Mouse (Mus musculus): ENCODE results near the gene Rrm2. TPM values are rescaled to one million over a fixed set of nuclear protein-coding genes. Genes with fewer than 3 reads are reported as not detected.

The Rrm2 gene
- 444 and 469 TPM in 2 replicates for polyA plus RNA-seq (2015; fragmentation: Nextera tagmentation; extraction: Ambion mirVana)

- under 1% methylated on average over 83 of the region's 83 CpGs for WGBS (ENCODE audit: insufficient replicate concordance)
- peak; percentile 83 for ATAC-seq (ENCODE audit: insufficient read depth)
- Histone ChIP-seq H3K36me3 (replicated peaks) (peaks cover 44% of the 10 kb centered on the region), H3K27me3 (no peaks in the 10 kb centered on the region), H3K4me3 (replicated peaks) (peak within 1 kb of the TSS; percentile 89), H3K27ac (replicated peaks) (peak within 1 kb of the TSS; percentile 89), H3K9ac (peak within 1 kb of the TSS; percentile 89), H3K4me1 (replicated peaks) (peaks cover 86% of the 10 kb centered on the region), H3K4me2 (peak within 1 kb of the TSS; percentile 76), H3K9me3 (replicated peaks) (no peaks in the 10 kb centered on the region)
Observed at GRCm38 (mm10) chr12:24707954-24708823, at the start of gene Rrm2. Gene Rrm2 (plus strand): TSS chr12:24708241.

- no peak overlapping the region for H3K27ac ChIP-seq (replicated peaks)
- H3K4me2 ChIP-seq = 0 out of 2 replicates have a peak overlapping the region, but pooled peaks have one; percentile 1
- 57% methylated on average over 4 of the region's 4 CpGs for WGBS (ENCODE audit: insufficient replicate concordance)
- no peak for ATAC-seq (ENCODE audit: insufficient read depth)
- no peak overlapping the region for H3K4me3 ChIP-seq (replicated peaks)
- H3K27me3 ChIP-seq = no peaks in the 10 kb centered on the region
- H3K9ac ChIP-seq = no peak overlapping the region
- H3K9me3 ChIP-seq (replicated peaks) = no peaks in the 10 kb centered on the region
- peaks cover 67% of the 10 kb centered on the region for H3K4me1 ChIP-seq (replicated peaks)
- H3K36me3 ChIP-seq (replicated peaks) = peaks cover 95% of the 10 kb centered on the region
Observed at GRCm38 (mm10) chr12:24658998-24659397, 49.0 kb upstream of the Rrm2 start.

GRCm38 (mm10) chr12:24659923-24660322, 48.1 kb upstream of the Rrm2 start:
- no peaks in the 10 kb centered on the region for H3K9me3 ChIP-seq (replicated peaks)
- H3K4me1 ChIP-seq (replicated peaks) = peaks cover 58% of the 10 kb centered on the region
- H3K4me3 ChIP-seq (replicated peaks) = no peak overlapping the region
- peaks cover 92% of the 10 kb centered on the region for H3K36me3 ChIP-seq (replicated peaks)
- H3K27ac ChIP-seq (replicated peaks) = no peak overlapping the region
- ATAC-seq (ENCODE audit: insufficient read depth) = no peak
- H3K4me2 ChIP-seq = no peak overlapping the region
- 89% methylated on average over 9 of the region's 9 CpGs for WGBS (ENCODE audit: insufficient replicate concordance)
- H3K27me3 ChIP-seq = no peaks in the 10 kb centered on the region
- no peak overlapping the region for H3K9ac ChIP-seq

GRCm38 (mm10) chr12:24661100-24661499, 46.9 kb upstream of the Rrm2 start:
- Histone ChIP-seq H3K4me3 (replicated peaks) (no peak overlapping the region), H3K36me3 (replicated peaks) (peaks cover 80% of the 10 kb centered on the region), H3K4me2 (no peak overlapping the region), H3K4me1 (replicated peaks) (peaks cover 46% of the 10 kb centered on the region), H3K27ac (replicated peaks) (no peak overlapping the region), H3K9ac (no peak overlapping the region), H3K9me3 (replicated peaks) (no peaks in the 10 kb centered on the region), H3K27me3 (no peaks in the 10 kb centered on the region)
- peak; percentile 48; the same call in 1 of the 2 replicates for ATAC-seq (ENCODE audit: insufficient read depth)
- WGBS (ENCODE audit: insufficient replicate concordance) = 58% methylated on average over 4 of the region's 4 CpGs

GRCm38 (mm10) chr12:24662131-24662530, 45.9 kb upstream of the Rrm2 start:
- H3K4me2 ChIP-seq = no peak overlapping the region
- no peak overlapping the region for H3K27ac ChIP-seq (replicated peaks)
- WGBS (ENCODE audit: insufficient replicate concordance) = 82% methylated on average over 5 of the region's 5 CpGs
- peaks cover 70% of the 10 kb centered on the region for H3K36me3 ChIP-seq (replicated peaks)
- no peaks in the 10 kb centered on the region for H3K27me3 ChIP-seq
- H3K4me1 ChIP-seq (replicated peaks) = peaks cover 36% of the 10 kb centered on the region
- no peak overlapping the region for H3K4me3 ChIP-seq (replicated peaks)
- H3K9ac ChIP-seq = no peak overlapping the region
- H3K9me3 ChIP-seq (replicated peaks) = no peaks in the 10 kb centered on the region
- ATAC-seq (ENCODE audit: insufficient read depth) = no peak

- Histone ChIP-seq H3K9me3 (replicated peaks) (no peaks in the 10 kb centered on the region), H3K4me3 (replicated peaks) (peak overlapping the region; percentile 52), H3K4me1 (replicated peaks) (peaks cover 25% of the 10 kb centered on the region), H3K9ac (no peak overlapping the region), H3K27me3 (peaks cover 61% of the 10 kb centered on the region), H3K27ac (replicated peaks) (no peak overlapping the region), H3K4me2 (peak overlapping the region; percentile 63), H3K36me3 (replicated peaks) (no peaks in the 10 kb centered on the region)
- 21% methylated on average over 9 of the region's 9 CpGs for WGBS (ENCODE audit: insufficient replicate concordance)
- no peak for ATAC-seq (ENCODE audit: insufficient read depth)
Observed at GRCm38 (mm10) chr12:24680096-24680491, 27.9 kb upstream of the Rrm2 start.

- no peaks in the 10 kb centered on the region for H3K36me3 ChIP-seq (replicated peaks)
- ATAC-seq (ENCODE audit: insufficient read depth) = peak; percentile 24; the same call in 1 of the 2 replicates
- WGBS (ENCODE audit: insufficient replicate concordance) = 3% methylated on average over 60 of the region's 61 CpGs
- H3K4me2 ChIP-seq = peak overlapping the region; percentile 63
- H3K9me3 ChIP-seq (replicated peaks) = no peaks in the 10 kb centered on the region
- peaks cover 28% of the 10 kb centered on the region for H3K4me1 ChIP-seq (replicated peaks)
- peaks cover 61% of the 10 kb centered on the region for H3K27me3 ChIP-seq
- peak overlapping the region; percentile 52 for H3K4me3 ChIP-seq (replicated peaks)
- H3K9ac ChIP-seq = peak overlapping the region; percentile 37; the same call in 1 of the 2 replicates
- H3K27ac ChIP-seq (replicated peaks) = no peak overlapping the region
Observed at GRCm38 (mm10) chr12:24680492-24681285, 27.4 kb upstream of the Rrm2 start.

- H3K4me3 ChIP-seq (replicated peaks) = peak within 1 kb of the TSS; percentile 52
- H3K9ac ChIP-seq = peak within 1 kb of the TSS; percentile 37; the same call in 1 of the 2 replicates
- 2% methylated on average over 20 of the region's 20 CpGs for WGBS (ENCODE audit: insufficient replicate concordance)
- H3K27me3 ChIP-seq = peaks cover 67% of the 10 kb centered on the region
- H3K4me2 ChIP-seq = peak within 1 kb of the TSS; percentile 63
- no peak within 1 kb of the TSS for H3K27ac ChIP-seq (replicated peaks)
- H3K4me1 ChIP-seq (replicated peaks) = peaks cover 31% of the 10 kb centered on the region
- ATAC-seq (ENCODE audit: insufficient read depth) = no peak
- H3K9me3 ChIP-seq (replicated peaks) = no peaks in the 10 kb centered on the region
- H3K36me3 ChIP-seq (replicated peaks) = no peaks in the 10 kb centered on the region
Observed at GRCm38 (mm10) chr12:24681286-24682023, 26.6 kb upstream of the Rrm2 start, which contains the start of gene Cys1. Gene Cys1 (minus strand): TSS chr12:24681813.

- H3K27me3 ChIP-seq = peaks cover 76% of the 10 kb centered on the region
- no peak overlapping the region for H3K9ac ChIP-seq
- no peaks in the 10 kb centered on the region for H3K36me3 ChIP-seq (replicated peaks)
- no peak overlapping the region for H3K4me2 ChIP-seq
- H3K9me3 ChIP-seq (replicated peaks) = no peaks in the 10 kb centered on the region
- no peak for ATAC-seq (ENCODE audit: insufficient read depth)
- WGBS (ENCODE audit: insufficient replicate concordance) = 42% methylated on average over 8 of the region's 8 CpGs
- H3K4me1 ChIP-seq (replicated peaks) = peaks cover 37% of the 10 kb centered on the region
- no peak overlapping the region for H3K27ac ChIP-seq (replicated peaks)
- no peak overlapping the region for H3K4me3 ChIP-seq (replicated peaks)
Observed at GRCm38 (mm10) chr12:24682563-24682962, 25.5 kb upstream of the Rrm2 start.

- Histone ChIP-seq H3K36me3 (replicated peaks) (no peaks in the 10 kb centered on the region), H3K27me3 (peaks cover 73% of the 10 kb centered on the region), H3K27ac (replicated peaks) (no peak overlapping the region), H3K9ac (no peak overlapping the region), H3K4me1 (replicated peaks) (peaks cover 37% of the 10 kb centered on the region), H3K4me3 (replicated peaks) (no peak overlapping the region), H3K4me2 (no peak overlapping the region), H3K9me3 (replicated peaks) (no peaks in the 10 kb centered on the region)
- 45% methylated on average over 7 of the region's 7 CpGs for WGBS (ENCODE audit: insufficient replicate concordance)
- no peak for ATAC-seq (ENCODE audit: insufficient read depth)
Observed at GRCm38 (mm10) chr12:24683461-24683860, 24.6 kb upstream of the Rrm2 start.

Data from liver, embryonic 15.5 days (tissue).